Mouse (Mus musculus) intestine, embryonic 14.5 days (tissue): ENCODE measurements around the gene Peli2. TPM values are rescaled to one million over a fixed set of nuclear protein-coding genes. Genes with fewer than 3 reads are reported as not detected.
A peak's percentile ranks its signal among the peaks of the same experiment; 100 is the strongest.

Experiments used
- ATAC-seq: fragments of 200-750 bp; cut with Nextera tagmentation; replicated peaks from 2 replicates; pipeline ENCODE4 v1.8.0; 2017; ENCODE audit warnings: low read depth, moderate number of reproducible peaks, moderate TSS enrichment, moderate library complexity; ENCODE audit not compliant: low FRiP score, low TSS enrichment
- DNase-seq: peaks from one replicate; pipeline ENCODE4 v3.0.0-alpha.2; 2018; ENCODE audit warnings: low spot score
- H3K27ac ChIP-seq: fragments of 300-500 bp; sonication (generic); 2 replicates; pipeline ENCODE4 v1.5.1; 2014; ENCODE audit warnings: low read depth, mild to moderate bottlenecking, control low read depth
- H3K27me3 ChIP-seq: fragments of 300-500 bp; sonication (generic); replicated peaks from 2 replicates; pipeline ENCODE4 v1.6.1; 2014; ENCODE audit warnings: low read length, control low read depth; ENCODE audit not compliant: control insufficient read depth, insufficient read depth
- H3K36me3 ChIP-seq: fragments of 300-500 bp; sonication (generic); 2 replicates; pipeline ENCODE4 v1.6.1; 2014; ENCODE audit warnings: low read length, control low read depth; ENCODE audit not compliant: control insufficient read depth, insufficient read depth
- H3K4me1 ChIP-seq: fragments of 300-500 bp; sonication (generic); replicated peaks from 2 replicates; pipeline ENCODE4 v1.6.1; 2014; ENCODE audit warnings: low read length, control low read depth, mixed read lengths; ENCODE audit not compliant: control insufficient read depth, insufficient read depth
- H3K4me2 ChIP-seq: fragments of 300-500 bp; sonication (generic); 2 replicates; pipeline ENCODE4 v1.6.1; 2014; ENCODE audit warnings: low read length
- H3K4me3 ChIP-seq: fragments of 300-500 bp; sonication (generic); 2 replicates; pipeline ENCODE4 v1.5.1; 2014; ENCODE audit warnings: low read depth, low read length, control low read depth, mixed read lengths
- H3K9ac ChIP-seq: fragments of 300-500 bp; sonication (generic); 2 replicates; pipeline ENCODE4 v1.6.1; 2014; ENCODE audit warnings: mild to moderate bottlenecking, low read length
- H3K9me3 ChIP-seq: fragments of 300-500 bp; sonication (generic); 2 replicates; pipeline ENCODE4 v1.6.1; 2016; ENCODE audit warnings: low read length, control low read depth; ENCODE audit not compliant: control insufficient read depth
- WGBS: fragments of 180-500 bp; shearing (Covaris S2); extraction: QIAGEN DNeasy Blood & Tissue Kit; methylation state at CpG from one replicate; pipeline ENCODE4 v1.1.7; 2014; 5-methylcytosine and 5-hydroxymethylcytosine counted together
- polyA plus RNA-seq: library from polyadenylated mRNA; unstranded; fragments of >200 nt; fragmentation: Nextera tagmentation; extraction: Ambion mirVana; gene quantifications from 2 replicates; pipeline ENCODE4 v1.2.1, GENCODE M21; 2014

The Peli2 gene
- polyA plus RNA-seq, 1 experiment from 2014 or later = 6.7 TPM

GRCm38 (mm10) chr14:48212839-48213238 is 92.2 kb downstream of the Peli2 start:
- Histone ChIP-seq H3K27me3 (no peaks in the 10 kb centered on the region), H3K4me3 (no peak overlapping the region), H3K4me1 (no peaks in the 10 kb centered on the region; the same call in 1 of the 2 replicates), H3K4me2 (no peak overlapping the region), H3K9ac (no peak overlapping the region), H3K27ac (no peak overlapping the region), H3K36me3 (no peaks in the 10 kb centered on the region), H3K9me3 (no peaks in the 10 kb centered on the region)
- ATAC-seq (no peak), DNase-seq (no peak)
- WGBS = 91% methylated on average over 11 of the region's 11 CpGs

GRCm38 (mm10) chr14:48213593-48213992 is 93.0 kb downstream of the Peli2 start:
- no peak overlapping the region for H3K27ac ChIP-seq
- H3K4me1 ChIP-seq = no peaks in the 10 kb centered on the region
- H3K27me3 ChIP-seq = no peaks in the 10 kb centered on the region
- H3K4me3 ChIP-seq = no peak overlapping the region
- no peak overlapping the region for H3K4me2 ChIP-seq
- no peaks in the 10 kb centered on the region for H3K36me3 ChIP-seq
- DNase-seq = no peak
- no peak for ATAC-seq
- H3K9me3 ChIP-seq = no peaks in the 10 kb centered on the region
- 94% methylated on average over 15 of the region's 15 CpGs for WGBS
- no peak overlapping the region for H3K9ac ChIP-seq

GRCm38 (mm10) chr14:48222051-48222450 is 101.4 kb downstream of the Peli2 start:
- DNase-seq (no peak), ATAC-seq (no peak)
- H3K27ac ChIP-seq = no peak overlapping the region
- no peak overlapping the region for H3K4me3 ChIP-seq
- no peaks in the 10 kb centered on the region for H3K9me3 ChIP-seq
- no peaks in the 10 kb centered on the region for H3K4me1 ChIP-seq
- WGBS = 66% methylated on average over 9 of the region's 9 CpGs
- H3K36me3 ChIP-seq = no peaks in the 10 kb centered on the region
- no peaks in the 10 kb centered on the region for H3K27me3 ChIP-seq
- H3K4me2 ChIP-seq = no peak overlapping the region
- no peak overlapping the region for H3K9ac ChIP-seq

GRCm38 (mm10) chr14:48222684-48223083 is 102.1 kb downstream of the Peli2 start:
- WGBS = 85% methylated on average over 9 of the region's 9 CpGs
- DNase-seq (no peak), ATAC-seq (no peak)
- Histone ChIP-seq H3K4me1 (no peaks in the 10 kb centered on the region), H3K36me3 (no peaks in the 10 kb centered on the region), H3K27me3 (no peaks in the 10 kb centered on the region), H3K9ac (no peak overlapping the region), H3K27ac (no peak overlapping the region), H3K9me3 (no peaks in the 10 kb centered on the region), H3K4me2 (no peak overlapping the region), H3K4me3 (no peak overlapping the region)

- H3K4me1 ChIP-seq = no peaks in the 10 kb centered on the region
- no peaks in the 10 kb centered on the region for H3K36me3 ChIP-seq
- ATAC-seq (no peak), DNase-seq (no peak)
- no peaks in the 10 kb centered on the region for H3K9me3 ChIP-seq
- no peaks in the 10 kb centered on the region for H3K27me3 ChIP-seq
- WGBS = 80% methylated on average over 1 of the region's 1 CpGs
- no peak overlapping the region for H3K4me2 ChIP-seq
- no peak overlapping the region for H3K27ac ChIP-seq
- no peak overlapping the region for H3K9ac ChIP-seq
- no peak overlapping the region for H3K4me3 ChIP-seq
Measured at GRCm38 (mm10) chr14:48224203-48224602, 103.6 kb downstream of the Peli2 start.

- 66% methylated on average over 5 of the region's 5 CpGs for WGBS
- Histone ChIP-seq H3K27me3 (no peaks in the 10 kb centered on the region), H3K9ac (no peak overlapping the region), H3K4me3 (no peak overlapping the region), H3K4me1 (no peaks in the 10 kb centered on the region), H3K9me3 (no peaks in the 10 kb centered on the region), H3K36me3 (no peaks in the 10 kb centered on the region), H3K27ac (no peak overlapping the region), H3K4me2 (no peak overlapping the region)
- ATAC-seq (peak; percentile 66; the same call in 1 of the 2 replicates), DNase-seq (no peak)
Measured at GRCm38 (mm10) chr14:48224861-48225300, 104.3 kb downstream of the Peli2 start.

- Histone ChIP-seq H3K4me2 (no peak overlapping the region), H3K4me3 (no peak overlapping the region), H3K9me3 (no peaks in the 10 kb centered on the region), H3K36me3 (no peaks in the 10 kb centered on the region), H3K27ac (no peak overlapping the region), H3K27me3 (no peaks in the 10 kb centered on the region), H3K4me1 (no peaks in the 10 kb centered on the region), H3K9ac (no peak overlapping the region)
- no peak for ATAC-seq
- no peak for DNase-seq
- 50% methylated on average over 7 of the region's 7 CpGs for whole genome bisulfite sequencing
Measured at GRCm38 (mm10) chr14:48225810-48226446, 105.3 kb downstream of the Peli2 start.

GRCm38 (mm10) chr14:48226759-48227158 is 106.1 kb downstream of the Peli2 start:
- WGBS = 89% methylated on average over 10 of the region's 10 CpGs
- no peak for DNase-seq
- H3K9ac ChIP-seq = no peak overlapping the region

More at GRCm38 (mm10) chr14:48226759-48227158, 106.1 kb downstream of the Peli2 start:
- Histone ChIP-seq H3K4me2 (no peak overlapping the region), H3K9me3 (no peaks in the 10 kb centered on the region), H3K4me1 (no peaks in the 10 kb centered on the region), H3K4me3 (no peak overlapping the region), H3K27me3 (no peaks in the 10 kb centered on the region), H3K27ac (no peak overlapping the region), H3K36me3 (no peaks in the 10 kb centered on the region)
- no peak for ATAC-seq
